Mouse (Mus musculus): ENCODE data around the gene Mettl22. TPM values are rescaled to one million over a fixed set of nuclear protein-coding genes. Genes with fewer than 3 reads are reported as not detected.

Mettl22 gene
- total RNA-seq, 2 experiments from 2014 or later, result 21.4 to 25.3 TPM

Other genes starting within 250 kb of the Mettl22 start
- not detected for gene Tmem114, start 45.7 kb upstream of the Mettl22 start, total RNA-seq (2021)
- 1 to 10 TPM; 5.7 to 6.6 TPM for gene Abat, start 42.6 kb downstream of the Mettl22 start, total RNA-seq (2021)
- gene Pmm2, start 166.9 kb downstream of the Mettl22 start, total RNA-seq (2021), result 10 to 100 TPM; 30.0 to 32.2 TPM
- 10 to 100 TPM; 15.5 to 15.6 TPM for gene Tmem186, start 166.9 kb downstream of the Mettl22 start, total RNA-seq (2021)
- gene Carhsp1, start 201.4 kb downstream of the Mettl22 start, total RNA-seq (2021), result 10 to 100 TPM; 23.7 to 24.9 TPM
- gene Gm5767, start 210.0 kb downstream of the Mettl22 start, total RNA-seq (2021), result not detected